19 mouse cellular contexts compared by ENCODE assay signal in the genomic region with DNA sequence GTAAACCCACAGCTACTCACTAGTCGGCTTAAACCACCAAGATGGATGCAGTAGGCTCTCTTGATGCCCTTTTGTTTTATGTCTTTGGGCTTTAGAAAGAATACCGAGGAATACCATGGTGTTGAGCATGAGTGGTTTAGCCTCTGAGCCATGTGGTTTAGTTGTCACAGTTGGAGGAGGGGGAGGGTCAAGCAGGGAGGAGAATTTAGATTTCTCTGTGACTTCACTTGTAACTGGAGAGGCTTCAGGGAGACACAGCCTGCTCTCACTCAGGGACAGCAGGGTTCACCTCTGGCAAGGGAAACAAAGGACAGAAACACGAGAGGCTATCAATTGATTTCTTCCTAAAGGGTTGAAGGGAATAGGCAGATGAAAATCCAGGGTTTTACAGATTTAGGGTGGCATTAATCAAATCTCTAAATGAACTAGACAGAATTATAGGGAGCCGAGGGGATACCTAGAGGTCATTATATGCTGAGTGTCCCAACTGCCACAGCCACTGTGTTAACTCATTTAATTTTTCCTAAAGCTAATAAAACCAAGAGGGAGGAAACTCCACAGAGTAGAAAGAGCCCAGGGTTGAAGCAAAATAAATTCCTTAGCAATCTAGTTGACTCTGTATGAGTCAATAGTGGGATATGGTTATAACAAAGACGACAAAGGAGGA.
DNase-seq lines count a peak whose midpoint lies in the region; ATAC-seq lines count a peak whose summit lies in the region.
"Had no signal": no experiment of that assay in that cellular context is flagged by ENCODE, and none has a peak within 500 bp of the region (broad histone marks: within the 10 kb centered on the region; RNA-seq: fewer than 3 reads in every experiment).

No protein-coding gene starts in this region.

- no peak for DNase-seq in heart, postnatal 14 days
- no peak for DNase-seq in kidney, adult 18-20 months
- peak; percentile 28 for DNase-seq in embryo, embryonic 10 days (ENCODE audit: low spot score)
- DNase-seq in mesoderm, embryonic 11.5 days (ENCODE audit: low read depth, low spot score), result peak; percentile 18
- no peak for DNase-seq in thymus, postnatal 14 days
- DNase-seq: adrenal gland, postnatal 36 days; cerebellum, adult 9-11 months; kidney, postnatal 36 days; liver; lung, adult 18-20 months; right cerebral cortex, postnatal 25 days; thymus, postnatal 36 days had no signal

- intact Hi-C loops in heart, postnatal 14 days (cut with DNase I), result no loop called here

- peak overlapping the region; percentile 51 for H3K4me2 ChIP-seq in heart, embryonic 12.5 days
- H3K4me2 ChIP-seq in kidney, embryonic 14.5 days (replicated peaks; ENCODE audit: low read depth, low read length), result no peak overlapping the region
- H3K4me2 ChIP-seq: embryonic facial prominence, embryonic 13.5 days; forebrain, embryonic 13.5 days had no signal

- H3K27ac ChIP-seq in heart, embryonic 12.5 days (ENCODE audit: poor library complexity, severe bottlenecking), result no peak overlapping the region
- H3K27ac ChIP-seq in kidney, embryonic 14.5 days (ENCODE audit: low read depth, low read length), result no peak overlapping the region
- H3K27ac ChIP-seq: embryonic facial prominence, embryonic 13.5 days; forebrain, embryonic 13.5 days had no signal

- WGBS in heart, embryonic 12.5 days, result 43% methylated on average over 5 of the region's 5 CpGs
- 23% methylated on average over 5 of the region's 5 CpGs for WGBS in kidney, embryonic 14.5 days

- ATAC-seq in heart, embryonic 12.5 days (ENCODE audit: insufficient number of reproducible peaks, low FRiP score), result no peak
- peak; percentile 93 for ATAC-seq in kidney, embryonic 14.5 days (ENCODE audit: low FRiP score, low TSS enrichment)
- ATAC-seq in erythroid progenitor cell, adult 5-6 weeks (replicated peaks; ENCODE audit: low FRiP score, poor library complexity, severe bottlenecking), result no peak
- ATAC-seq: activated CD4-positive, CD25-positive, alpha-beta regulatory T cell, adult 4 months; forebrain, embryonic 13.5 days had no signal

- peaks cover 15% of the 10 kb centered on the region for H3K4me1 ChIP-seq in heart, embryonic 12.5 days (replicated peaks)
- H3K4me1 ChIP-seq in kidney, embryonic 14.5 days (ENCODE audit: control insufficient read depth, insufficient read depth, low read length), result no peaks in the 10 kb centered on the region

- no peak overlapping the region for H3K9ac ChIP-seq in heart, embryonic 12.5 days
- H3K9ac ChIP-seq in kidney, embryonic 14.5 days (ENCODE audit: low read depth, low read length), result no peak overlapping the region
- H3K9ac ChIP-seq: embryonic facial prominence, embryonic 13.5 days; forebrain, embryonic 13.5 days had no signal

- H3K4me3 ChIP-seq in heart, embryonic 12.5 days, result no peak overlapping the region
- H3K4me3 ChIP-seq in kidney, embryonic 14.5 days (ENCODE audit: low read length), result no peak overlapping the region
- H3K4me3 ChIP-seq: embryonic facial prominence, embryonic 13.5 days; forebrain, embryonic 13.5 days; myocyte had no signal

- no peaks in the 10 kb centered on the region for H3K36me3 ChIP-seq in heart, embryonic 12.5 days
- no peaks in the 10 kb centered on the region for H3K36me3 ChIP-seq in kidney, embryonic 14.5 days (ENCODE audit: control insufficient read depth, insufficient read depth, low read length)
- H3K36me3 ChIP-seq: embryonic facial prominence, embryonic 13.5 days had no signal

- no peaks in the 10 kb centered on the region; the same call in 1 of the 2 replicates for H3K9me3 ChIP-seq in heart, embryonic 12.5 days (replicated peaks)
- H3K9me3 ChIP-seq in kidney, embryonic 14.5 days (ENCODE audit: control insufficient read depth, low read length), result peaks cover 4% of the 10 kb centered on the region; the same call in 1 of the 2 replicates
- H3K9me3 ChIP-seq: embryonic facial prominence, embryonic 13.5 days; forebrain, embryonic 13.5 days had no signal

- no peaks in the 10 kb centered on the region for H3K27me3 ChIP-seq in heart, embryonic 12.5 days (replicated peaks)
- H3K27me3 ChIP-seq in kidney, embryonic 14.5 days (ENCODE audit: control insufficient read depth, insufficient read depth, low read length), result no peaks in the 10 kb centered on the region
- H3K27me3 ChIP-seq: embryonic facial prominence, embryonic 13.5 days; forebrain, embryonic 13.5 days had no signal

Comparison
In these comparisons a context has a peak if more than half of its experiments do, and no peak if none do; other contexts are left out.
1. DNase-seq: peak in embryo, embryonic 10 days (single experiment) and mesoderm, embryonic 11.5 days (single experiment); none in heart, postnatal 14 days (0 of 2), kidney, adult 18-20 months (single experiment) and thymus, postnatal 14 days (single experiment).